Mouse (Mus musculus): ENCODE results near the gene Eif4g3.
A peak's percentile ranks its signal among the peaks of the same experiment; 100 is the strongest.

Gene Eif4g3

DNA sequence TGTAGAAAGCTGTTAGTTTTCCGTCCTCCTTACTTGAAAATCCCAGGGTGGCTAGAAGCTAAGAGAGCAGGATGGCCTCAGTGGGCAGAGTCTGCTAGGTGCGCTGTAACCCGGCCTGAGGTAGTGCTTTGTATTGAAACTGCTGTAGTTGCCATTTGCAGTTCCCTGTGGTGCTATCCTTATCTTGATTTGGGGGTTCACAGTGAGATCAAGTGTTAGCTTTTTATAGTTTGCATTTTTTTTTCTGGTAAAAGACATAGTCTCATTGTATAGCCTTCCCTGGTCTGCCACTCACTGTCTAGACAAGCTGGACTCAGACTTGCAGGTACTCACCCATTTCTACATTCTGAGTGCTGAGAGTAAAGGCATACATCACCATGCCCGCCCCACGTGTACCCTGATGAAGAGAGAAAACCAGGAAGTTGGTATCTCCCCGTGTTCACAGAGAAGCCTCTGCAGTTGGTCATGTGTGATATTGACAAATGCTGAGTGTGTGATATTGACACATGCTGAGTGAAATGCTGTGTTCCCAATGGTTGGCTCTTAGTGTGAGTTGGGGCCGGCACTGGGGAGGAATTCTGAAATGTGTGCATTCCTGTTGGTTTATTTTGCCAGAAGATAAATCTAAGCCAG lies 98.9 kb downstream of the Eif4g3 start:
- no peak for DNase-seq (ENCODE audit: low read depth in 2 of 2, low spot score in 2 of 2)

DNA sequence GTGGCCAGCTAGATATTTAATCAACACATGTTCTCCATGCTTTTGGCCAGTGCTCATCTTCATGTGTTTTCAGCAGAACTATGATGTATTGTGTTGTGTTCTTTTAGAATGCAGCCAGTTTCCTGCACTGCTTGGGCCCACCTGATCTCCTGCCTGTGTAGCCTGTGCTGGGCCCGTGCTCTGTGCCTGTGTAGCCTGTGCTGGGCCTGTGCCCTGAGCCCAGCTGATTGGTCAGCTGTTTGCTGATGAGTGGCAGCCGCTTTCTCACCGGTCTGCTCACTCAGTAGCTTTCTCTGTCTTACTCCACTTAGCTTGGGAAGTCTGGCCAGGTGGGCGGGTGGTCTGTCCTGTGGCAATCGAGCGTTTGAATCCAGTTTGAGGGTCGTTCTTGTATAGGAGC lies 107.6 kb downstream of the Eif4g3 start:
- DNase-seq (ENCODE audit: low read depth in 2 of 2, low spot score in 2 of 2): no peak

DNA sequence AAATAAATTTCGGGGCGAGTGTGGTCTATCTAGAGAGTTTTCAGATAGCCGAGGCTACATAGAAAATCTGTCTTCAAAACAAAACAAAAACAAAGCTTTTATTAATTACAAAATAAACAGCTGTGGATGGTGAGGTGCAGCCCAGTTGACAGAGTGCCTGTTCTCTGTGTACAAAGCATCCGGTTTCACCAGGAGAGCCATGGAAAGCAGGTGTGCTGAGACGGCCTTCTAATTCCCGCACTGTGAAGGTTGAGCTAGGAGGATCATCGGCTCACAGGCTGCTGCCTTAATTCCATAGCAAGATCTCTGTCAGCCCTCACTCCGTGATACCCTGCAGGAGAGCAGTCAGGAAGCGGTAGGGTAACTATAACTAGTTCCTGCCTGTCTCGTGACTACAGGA lies 109.0 kb downstream of the Eif4g3 start:
- no peak for DNase-seq (ENCODE audit: low read depth in 2 of 2, low spot score in 2 of 2)

DNA sequence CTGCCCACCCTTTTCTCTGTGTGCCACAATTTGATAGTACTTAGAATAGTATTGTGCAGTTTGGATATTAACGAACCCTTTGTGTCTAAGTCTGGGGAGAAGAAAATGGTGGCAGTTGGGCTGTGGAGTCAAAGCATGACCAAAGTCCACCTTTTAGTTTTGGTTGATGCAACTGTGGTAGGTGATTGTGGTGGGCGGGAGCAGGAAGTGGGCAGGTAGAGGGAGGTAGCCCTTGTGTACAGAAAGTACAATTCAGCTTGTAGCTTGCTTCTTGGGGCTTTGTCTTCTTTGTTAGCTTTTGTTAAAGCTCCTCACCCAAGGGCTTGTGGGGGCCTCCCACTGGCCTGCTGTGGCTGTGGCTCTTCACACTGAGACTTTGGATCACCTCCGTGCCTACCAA lies 109.6 kb downstream of the Eif4g3 start:
- DNase-seq (ENCODE audit: low read depth in 2 of 2, low spot score in 2 of 2): no peak

DNA sequence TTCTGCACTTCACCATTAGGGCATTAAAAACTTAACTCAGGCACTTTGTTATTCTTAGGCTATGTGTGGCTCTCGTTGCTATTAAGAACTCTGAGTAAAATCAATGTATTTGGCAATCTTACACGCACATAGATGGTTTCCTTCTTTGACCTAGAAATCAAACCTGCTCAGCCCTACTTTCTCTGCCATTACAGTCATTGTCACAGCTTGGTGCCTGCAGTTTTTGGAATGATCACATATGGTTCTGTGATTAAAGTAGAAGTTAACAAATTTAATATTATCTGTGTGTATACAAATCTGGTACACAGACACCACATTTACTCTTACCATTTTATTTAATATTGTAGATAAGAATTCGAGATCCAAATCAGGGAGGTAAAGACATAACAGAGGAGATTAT lies 112.1 kb downstream of the Eif4g3 start:
- DNase-seq (ENCODE audit: low read depth in 2 of 2, low spot score in 2 of 2): no peak

DNA sequence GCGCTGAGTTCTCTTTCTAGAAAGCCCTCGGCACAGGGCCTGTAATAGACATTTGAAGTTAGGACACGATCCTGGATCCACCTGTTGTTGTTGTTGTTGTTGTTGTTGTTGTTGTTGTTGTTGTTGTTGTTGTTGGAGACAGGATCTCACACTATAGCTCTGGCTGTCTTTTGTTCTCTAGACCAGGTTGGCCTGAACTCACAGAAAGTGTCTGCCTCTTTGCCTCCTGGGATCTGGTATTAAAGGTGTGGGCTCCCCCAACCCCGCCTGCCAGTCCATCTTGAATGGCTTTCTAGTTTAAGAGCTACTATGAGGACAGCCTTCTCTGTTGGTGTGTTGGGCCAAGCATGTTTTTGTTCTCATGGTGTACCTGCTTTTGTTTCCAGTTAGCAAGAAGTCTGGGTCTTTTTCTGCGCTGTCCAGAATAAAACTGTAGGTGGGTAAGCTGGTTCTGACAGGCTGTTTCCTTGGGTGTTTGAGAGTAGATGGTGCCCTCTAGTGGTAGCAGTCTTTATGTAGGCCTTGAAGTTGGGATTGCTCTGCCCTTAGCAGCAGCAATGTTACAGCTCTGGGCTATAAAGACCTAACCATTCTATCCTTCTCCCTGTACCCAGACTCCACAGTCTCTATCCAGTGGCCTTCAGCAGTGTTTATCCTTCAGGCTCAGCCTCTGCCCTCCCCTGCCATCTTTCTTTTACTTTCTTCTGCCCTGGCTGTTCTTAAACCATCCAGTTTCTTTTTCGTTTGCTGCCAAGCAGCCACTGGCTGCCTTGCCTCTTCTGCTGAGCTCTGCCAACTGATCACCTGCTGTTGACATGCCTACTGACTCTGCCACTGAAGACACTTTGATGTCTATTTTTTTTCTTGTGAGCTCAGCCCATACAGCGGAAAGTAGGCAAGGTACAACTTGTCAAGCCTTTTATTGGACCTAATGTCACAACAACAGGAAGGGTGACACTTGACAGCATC lies 114.9 kb downstream of the Eif4g3 start:
- peak; percentile 33 to 66 for DNase-seq (ENCODE audit: low read depth in 2 of 2, low spot score in 2 of 2)

DNA sequence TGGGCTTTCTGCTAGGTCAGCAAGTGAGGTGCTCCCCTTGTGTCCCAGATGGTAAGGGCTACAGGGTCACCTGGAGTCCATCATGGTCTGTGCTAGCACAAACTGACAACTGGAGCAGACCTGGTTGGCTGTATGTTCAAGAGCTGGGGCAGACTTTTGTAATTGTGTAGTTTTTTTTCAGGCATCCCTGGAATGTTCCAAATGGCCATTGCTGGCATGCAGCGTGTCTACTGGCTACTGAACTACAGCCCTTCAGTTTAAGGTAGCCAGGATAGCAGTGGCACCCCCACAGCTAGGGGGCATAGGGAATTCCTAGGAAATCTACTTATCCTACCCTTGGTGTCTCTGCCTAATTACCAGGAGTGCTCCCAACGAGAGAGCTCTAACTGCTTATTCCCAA lies 115.7 kb downstream of the Eif4g3 start:
- DNase-seq (ENCODE audit: low read depth in 2 of 2, low spot score in 2 of 2): no peak

DNA sequence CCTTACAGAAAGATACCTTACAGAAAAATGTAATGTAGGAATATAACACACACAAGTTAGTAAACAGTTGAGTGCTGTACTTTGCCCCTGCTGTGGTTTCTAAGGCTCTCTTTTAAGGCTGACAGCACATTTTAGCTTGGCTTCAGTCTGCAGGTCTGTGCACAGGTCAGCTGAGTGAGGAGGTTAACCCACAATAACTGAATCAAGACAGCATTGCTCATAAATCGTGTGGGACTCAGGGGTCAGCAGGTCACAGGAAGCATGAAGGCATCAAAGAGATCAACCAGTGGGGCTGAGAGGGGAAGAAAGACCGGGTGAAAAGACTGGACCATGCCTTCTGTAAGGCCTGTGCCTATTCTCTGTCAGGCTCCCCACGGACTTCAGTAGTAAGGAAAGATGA lies 116.5 kb downstream of the Eif4g3 start:
- DNase-seq (ENCODE audit: low read depth in 2 of 2, low spot score in 2 of 2): no peak

DNA sequence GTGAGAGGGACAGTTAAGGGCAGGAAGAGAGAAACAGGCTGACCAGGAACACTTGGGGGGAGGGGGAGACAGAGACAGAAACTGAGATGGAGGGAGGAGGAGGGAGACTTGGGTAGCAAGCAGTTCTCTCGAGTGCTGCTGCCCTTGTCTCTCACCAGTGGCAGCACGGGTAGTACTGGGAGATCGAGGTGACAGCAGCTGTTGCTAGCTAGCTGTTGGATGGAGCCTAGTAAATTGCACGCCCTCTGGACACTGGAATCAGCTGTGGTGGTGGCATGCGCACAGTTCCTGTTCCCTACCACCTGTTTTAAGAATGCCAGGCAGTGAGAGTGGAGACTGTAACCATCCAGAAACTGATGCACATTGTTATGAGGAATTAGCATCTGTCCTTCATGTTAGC lies 119.0 kb downstream of the Eif4g3 start:
- DNase-seq (ENCODE audit: low read depth in 2 of 2, low spot score in 2 of 2): no peak

DNA sequence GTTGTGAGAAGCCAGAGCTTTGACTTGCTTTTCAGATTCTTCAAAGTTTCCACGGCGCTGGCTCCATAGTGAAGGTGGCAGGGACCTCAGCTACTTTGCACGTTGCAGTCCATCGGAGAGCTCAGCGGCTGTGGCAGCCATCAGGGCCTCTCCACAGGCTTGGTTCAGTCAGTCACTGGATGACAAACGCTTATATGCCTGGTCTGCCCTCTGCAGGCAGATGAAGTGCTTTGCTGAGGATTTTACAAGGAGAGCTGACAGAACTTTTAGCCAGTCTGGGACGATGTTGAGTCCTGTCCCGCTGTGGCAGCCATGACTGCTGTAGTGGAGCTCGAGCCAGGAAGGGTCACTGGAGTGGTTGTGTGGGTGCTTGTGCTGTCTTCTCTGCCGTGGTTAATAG lies 126.9 kb downstream of the Eif4g3 start:
- no peak for DNase-seq (ENCODE audit: low read depth in 2 of 2, low spot score in 2 of 2)

DNA sequence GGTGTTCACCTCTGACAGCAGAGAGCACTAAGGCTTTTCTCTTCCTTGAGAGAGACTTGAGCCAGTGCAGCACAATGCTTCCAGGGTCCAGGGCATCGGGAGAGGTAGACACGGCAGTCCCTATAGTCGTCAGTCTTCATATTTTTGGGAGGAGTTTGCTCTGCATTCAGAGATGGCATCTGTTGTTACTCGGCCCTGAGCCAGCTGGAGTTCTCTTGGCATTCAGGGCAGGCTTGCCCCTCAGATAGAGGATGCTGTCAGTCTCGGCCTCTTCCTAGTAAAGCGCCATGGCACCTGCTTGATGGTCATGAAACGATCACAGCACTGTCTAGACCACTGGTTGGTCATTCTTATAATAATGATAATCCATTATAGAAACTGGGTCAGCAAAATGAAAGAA lies 131.2 kb downstream of the Eif4g3 start:
- no peak for DNase-seq (ENCODE audit: low read depth in 2 of 2, low spot score in 2 of 2)

DNA sequence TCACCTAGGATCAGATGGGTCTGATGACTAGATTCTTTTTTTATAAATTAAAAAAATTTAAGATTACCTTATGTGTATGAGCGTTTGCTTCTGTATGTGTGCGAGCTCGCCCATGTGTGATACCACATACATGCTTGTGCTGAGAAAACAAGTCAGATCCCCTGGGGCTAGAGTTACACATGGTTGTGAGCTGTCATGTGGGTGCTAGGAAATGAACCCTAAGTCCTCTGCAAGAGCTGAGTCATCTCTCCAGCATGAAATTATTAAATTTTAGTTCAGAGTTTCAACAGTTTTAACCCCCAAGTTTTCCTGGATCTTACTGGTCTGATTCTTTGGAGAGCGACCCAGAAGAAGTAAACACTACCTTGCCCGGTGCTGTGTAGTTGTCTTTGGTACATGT lies 134.5 kb downstream of the Eif4g3 start:
- no peak for DNase-seq (ENCODE audit: low read depth in 2 of 2, low spot score in 2 of 2)

DNA sequence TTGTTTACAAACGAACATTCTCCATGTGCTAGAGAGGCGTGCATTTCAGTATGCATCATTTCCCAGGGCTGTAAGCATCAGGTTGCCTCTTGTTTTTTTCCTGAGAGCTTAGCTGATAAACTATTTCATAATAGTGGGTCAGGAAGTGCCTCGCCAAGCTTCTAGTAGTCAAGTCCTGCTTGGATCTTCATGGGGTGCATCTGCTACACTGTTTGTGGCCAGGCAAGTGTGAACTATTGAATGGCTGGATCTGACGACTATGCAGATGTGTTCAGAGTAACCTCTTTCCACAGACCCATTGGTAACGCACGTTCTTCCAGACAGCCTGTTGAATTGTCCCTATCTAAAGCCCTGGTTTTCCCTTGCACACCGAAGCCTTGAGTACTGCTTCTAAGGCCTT lies 135.0 kb downstream of the Eif4g3 start:
- no peak for DNase-seq (ENCODE audit: low read depth in 2 of 2, low spot score in 2 of 2)

DNA sequence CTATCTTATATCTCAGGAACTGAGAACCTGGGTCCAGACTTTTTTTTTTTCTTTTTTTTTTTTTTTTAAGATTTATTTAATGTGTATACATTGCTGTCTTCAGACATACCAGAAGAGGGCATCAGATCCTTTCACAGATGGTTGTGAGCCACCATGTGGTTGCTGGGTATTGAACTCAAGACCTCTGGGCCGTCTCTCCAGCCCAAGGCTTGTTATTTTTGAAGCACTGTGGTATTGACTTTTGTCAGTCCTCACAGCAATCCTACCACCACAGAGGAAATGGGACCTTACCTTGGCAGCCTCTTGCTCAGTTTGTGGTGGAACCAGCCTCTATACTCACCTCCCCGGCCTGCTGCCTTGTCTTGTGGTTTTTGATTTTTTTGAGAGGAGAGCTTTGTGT lies 137.3 kb downstream of the Eif4g3 start:
- DNase-seq (ENCODE audit: low read depth in 2 of 2, low spot score in 2 of 2): peak; percentile 5 to 23

DNA sequence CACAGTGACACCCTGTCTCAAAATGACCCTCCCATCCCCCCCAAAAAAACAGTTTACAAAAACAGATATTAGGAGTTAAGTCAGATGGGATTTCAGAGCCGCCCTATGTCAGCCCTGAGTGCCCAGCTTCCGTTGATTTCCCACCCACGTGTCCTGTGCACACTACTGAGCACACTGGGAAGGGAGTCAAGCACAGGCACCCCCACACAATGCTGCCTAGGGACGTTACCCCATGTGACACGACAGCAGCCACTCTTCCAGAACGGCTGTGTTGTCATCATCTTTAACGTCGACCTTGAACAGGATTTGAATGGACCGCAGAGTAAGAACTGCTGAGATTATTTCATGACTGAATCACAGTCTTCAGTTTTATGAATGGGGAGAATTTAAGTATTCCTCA lies 138.4 kb downstream of the Eif4g3 start:
- DNase-seq (ENCODE audit: low read depth in 2 of 2, low spot score in 2 of 2): no peak

DNA sequence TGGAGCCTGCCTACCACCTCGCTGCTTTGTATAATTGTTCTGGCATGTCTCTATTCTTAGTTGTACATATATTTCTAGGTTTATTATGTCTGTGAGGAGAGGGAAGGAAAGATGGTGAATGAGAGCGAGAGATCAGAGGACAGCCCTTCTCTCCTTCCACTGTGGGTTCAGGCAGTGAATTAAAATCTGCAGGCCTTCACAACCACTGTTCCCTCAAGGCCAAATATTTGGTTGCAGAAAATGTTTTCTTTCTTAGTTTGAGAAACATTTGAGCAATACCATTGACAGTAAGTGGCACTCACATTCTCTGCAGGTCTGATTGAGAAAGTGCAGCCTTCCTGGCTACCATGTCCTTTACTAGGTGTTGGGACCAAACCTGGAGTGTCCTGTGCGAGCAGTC lies 138.9 kb downstream of the Eif4g3 start:
- no peak for DNase-seq (ENCODE audit: low read depth in 2 of 2, low spot score in 2 of 2)

DNA sequence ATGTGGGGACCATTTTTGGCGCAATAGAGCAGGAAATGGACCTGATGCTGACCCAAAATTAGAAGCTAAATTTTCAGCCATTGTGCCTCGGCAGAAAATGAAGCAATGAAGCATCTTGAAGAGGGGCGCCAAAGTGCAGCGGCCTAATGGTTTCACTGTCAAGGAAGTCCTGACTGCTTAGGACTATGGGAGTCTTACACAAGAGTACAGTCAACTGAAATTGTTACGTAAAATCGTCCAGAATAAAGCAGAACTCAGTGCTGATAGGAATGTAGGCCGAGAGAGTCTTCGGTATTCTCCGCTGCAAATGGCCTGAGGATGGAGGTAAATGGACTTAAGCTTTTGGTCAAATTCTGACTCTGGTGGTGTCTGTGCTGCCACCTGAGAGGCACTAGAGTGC lies 140.5 kb downstream of the Eif4g3 start:
- no peak for DNase-seq (ENCODE audit: low read depth in 2 of 2, low spot score in 2 of 2)

DNA sequence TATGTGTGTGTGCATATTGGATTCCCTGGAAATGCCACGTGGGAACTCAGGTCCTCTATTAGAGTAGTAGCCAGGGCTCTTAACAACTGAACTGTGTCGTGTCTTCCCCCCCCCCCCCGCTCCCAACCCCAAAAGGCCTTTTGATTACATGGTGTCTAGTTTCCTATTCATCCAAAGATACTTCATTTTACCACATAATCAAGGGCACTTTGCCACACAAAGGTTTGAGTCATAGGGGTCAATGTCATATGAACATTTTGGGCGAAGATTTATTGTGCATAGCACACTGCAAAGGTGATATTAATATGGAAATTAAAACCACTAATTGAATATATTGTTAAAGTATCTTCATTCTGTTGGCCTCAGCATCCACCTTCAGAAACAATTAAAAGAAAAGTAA lies 144.5 kb downstream of the Eif4g3 start:
- DNase-seq (ENCODE audit: low read depth in 2 of 2, low spot score in 2 of 2): no peak

DNA sequence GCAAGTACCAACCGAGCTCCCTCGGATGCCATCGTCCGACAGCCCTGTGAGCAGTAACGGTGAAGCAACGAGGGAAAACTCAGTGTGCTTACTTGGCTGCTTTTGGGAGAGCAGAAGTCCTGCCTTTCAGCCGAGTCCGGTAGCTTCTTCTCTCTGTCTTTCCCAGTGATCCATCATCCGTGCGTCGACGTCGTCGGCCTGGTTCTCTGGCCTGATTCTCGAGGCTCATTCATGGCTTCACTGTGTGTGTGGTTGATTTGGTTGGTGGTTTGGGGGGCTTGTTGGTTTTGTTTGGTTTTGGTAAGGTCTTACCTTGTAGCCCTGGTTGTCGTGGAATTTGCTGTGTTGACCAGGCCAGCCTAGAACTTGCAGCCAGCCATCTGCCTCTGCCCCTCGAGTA lies 145.0 kb downstream of the Eif4g3 start:
- no peak for DNase-seq (ENCODE audit: low read depth in 2 of 2, low spot score in 2 of 2)

DNA sequence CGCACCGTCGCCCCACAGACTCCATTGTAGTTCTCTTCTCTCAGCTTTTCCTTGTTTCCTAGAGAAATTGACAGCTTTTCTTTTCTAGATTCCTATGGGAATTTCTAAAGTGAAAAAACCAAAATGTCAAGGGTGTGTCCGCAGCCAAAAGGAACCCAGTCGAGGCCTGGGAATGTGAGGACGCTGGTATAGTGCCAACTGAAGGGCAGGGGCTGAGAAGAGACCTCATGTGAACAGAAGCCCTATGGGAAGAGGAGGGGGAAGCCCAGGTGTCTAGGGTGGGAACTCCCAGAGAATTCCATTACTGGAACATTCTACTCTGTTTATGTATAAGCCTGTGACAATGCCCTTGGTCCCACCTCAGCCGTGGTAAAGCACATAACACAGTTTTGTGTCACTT lies 145.4 kb downstream of the Eif4g3 start:
- no peak for DNase-seq (ENCODE audit: low read depth in 2 of 2, low spot score in 2 of 2)

DNA sequence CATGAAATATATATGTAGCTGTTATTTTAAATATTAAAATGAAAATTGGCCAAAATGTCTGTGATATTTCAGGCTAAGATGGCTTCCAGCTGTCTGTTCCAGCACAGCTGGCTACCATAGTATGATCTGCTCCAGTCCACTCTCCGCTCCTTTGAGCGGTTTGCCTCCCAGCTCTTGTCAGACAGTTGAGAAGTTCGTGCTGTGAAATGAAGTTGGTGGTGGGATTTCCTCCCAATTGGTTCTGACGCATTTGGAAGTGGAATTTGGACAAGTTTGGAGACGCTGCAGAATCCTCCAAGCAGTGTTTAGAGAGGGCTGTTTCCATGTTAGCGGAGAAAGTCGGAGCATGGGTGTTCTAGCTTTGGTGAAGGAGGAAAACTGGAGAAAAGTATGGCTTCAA lies 148.5 kb downstream of the Eif4g3 start:
- DNase-seq (ENCODE audit: low read depth in 2 of 2, low spot score in 2 of 2): no peak

DNA sequence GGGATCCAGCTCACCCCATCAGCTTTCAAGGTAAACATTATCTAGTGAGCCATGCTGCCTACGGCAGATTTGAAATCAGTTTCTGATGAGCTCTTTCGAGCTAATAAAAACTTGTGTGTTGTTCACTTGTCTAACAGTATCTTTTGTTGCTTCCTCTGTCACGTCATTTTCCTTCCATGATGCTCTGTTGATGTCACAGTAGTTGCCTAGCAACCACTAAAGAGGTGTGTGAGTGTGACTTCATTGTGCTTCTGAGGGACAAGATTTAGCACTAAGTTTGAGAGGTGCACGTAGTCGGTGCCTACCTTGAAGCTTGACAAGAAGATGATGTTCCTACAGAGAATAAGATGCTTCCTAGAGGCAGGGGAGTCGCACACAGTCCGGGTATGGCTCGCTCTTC lies 154.4 kb downstream of the Eif4g3 start:
- no peak for DNase-seq (ENCODE audit: low read depth in 2 of 2, low spot score in 2 of 2)

DNA sequence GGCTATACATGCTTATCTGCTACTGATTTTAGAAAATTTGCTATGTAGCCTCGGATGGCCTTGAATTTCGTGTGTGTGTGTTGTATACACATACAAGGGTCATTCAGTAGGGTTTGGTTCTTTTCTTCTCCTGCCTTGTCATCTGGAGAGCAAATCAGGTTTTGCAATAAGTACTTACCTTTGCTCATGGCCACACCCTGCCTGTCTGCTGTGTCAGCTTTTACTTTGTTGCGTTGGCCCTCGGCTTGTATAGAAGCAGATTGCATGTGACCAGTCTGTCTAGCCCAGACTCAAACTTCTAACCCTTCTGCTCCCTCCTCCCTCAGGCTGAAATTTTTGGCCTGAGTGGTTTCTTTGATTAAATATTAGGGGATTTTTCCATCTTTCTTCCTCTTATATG lies 157.2 kb downstream of the Eif4g3 start:
- DNase-seq (ENCODE audit: low read depth in 2 of 2, low spot score in 2 of 2): no peak

All from CD8-positive naive resting alpha-beta T cell, adult 2 months (primary cell).